Mouse (Mus musculus): ENCODE measurements around the gene Kif3b. TPM values are rescaled to one million over a fixed set of nuclear protein-coding genes. Genes with fewer than 3 reads are reported as not detected.
"Not testable (repeated sequence)": the region's sequence is repeated elsewhere in the genome, so short reads cannot be mapped to it uniquely, and the experiment has no call there.

Kif3b gene
- polyA plus RNA-seq, 1 experiment from 2014 or later = 1.8 TPM

DNA sequence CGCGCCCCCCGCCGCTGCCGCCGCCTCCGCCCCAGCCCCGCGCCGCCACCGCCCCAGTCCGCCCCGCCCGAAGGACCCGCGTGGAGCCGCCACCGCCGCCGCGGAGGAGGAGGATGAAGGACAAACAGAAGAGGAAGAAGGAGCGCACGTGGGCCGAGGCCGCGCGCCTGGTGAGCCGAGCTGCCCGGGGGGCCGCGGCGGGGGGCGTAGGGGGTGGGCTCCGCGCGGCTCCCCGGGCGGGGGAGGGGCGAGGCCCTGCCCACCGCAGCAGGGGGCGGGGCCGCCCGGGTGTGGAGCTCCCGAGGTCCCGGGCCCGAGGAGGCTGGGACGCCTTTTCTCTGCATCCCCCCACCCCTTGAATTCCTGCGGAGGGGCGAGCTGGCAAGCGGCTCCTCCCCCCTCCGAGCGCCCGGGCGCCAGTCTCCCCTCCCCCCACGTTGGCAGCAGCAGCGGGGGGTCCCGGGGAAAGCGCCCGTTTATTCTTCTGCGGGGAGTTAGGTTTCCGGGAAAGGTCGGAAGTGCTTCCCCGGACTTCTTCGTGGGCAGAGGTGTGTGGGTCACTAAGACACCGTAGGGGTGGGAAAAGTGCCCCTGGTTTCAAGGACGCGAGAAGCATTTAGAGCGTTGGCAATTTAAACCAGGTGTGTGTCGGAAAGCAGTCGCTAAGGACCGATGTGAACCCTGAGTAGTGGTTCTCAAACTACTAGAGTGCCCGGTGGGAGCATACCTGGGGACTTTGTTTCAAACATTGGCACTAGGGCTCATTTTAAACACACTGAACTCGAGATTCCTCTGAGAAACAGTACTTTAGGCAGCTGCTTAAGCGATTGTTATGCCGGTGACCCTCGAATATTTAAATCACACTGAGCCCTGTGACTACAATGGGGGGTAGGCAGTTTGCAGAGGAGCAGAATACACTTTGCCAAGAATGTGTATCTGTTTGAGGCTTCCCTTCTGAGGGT, 55.3 kb downstream of the Kif3b start:
- Histone ChIP-seq H3K9me3 (replicated peaks) (no peaks in the 10 kb centered on the region), H3K36me3 (peaks cover 5% of the 10 kb centered on the region; the same call in 1 of the 2 replicates), H3K4me2 (peak overlapping the region; percentile 70), H3K4me1 (replicated peaks) (peaks cover 77% of the 10 kb centered on the region), H3K27me3 (no peaks in the 10 kb centered on the region), H3K9ac (peak overlapping the region; percentile 97), H3K27ac (peak overlapping the region; percentile 96), H3K4me3 (replicated peaks) (peak overlapping the region; percentile 92)
- ATAC-seq (ENCODE audit: low read depth) (peak; percentile 42), DNase-seq (peak; percentile 58)
- under 1% methylated on average over 56 of the region's 76 CpGs for WGBS (ENCODE audit: insufficient replicate concordance)

DNA sequence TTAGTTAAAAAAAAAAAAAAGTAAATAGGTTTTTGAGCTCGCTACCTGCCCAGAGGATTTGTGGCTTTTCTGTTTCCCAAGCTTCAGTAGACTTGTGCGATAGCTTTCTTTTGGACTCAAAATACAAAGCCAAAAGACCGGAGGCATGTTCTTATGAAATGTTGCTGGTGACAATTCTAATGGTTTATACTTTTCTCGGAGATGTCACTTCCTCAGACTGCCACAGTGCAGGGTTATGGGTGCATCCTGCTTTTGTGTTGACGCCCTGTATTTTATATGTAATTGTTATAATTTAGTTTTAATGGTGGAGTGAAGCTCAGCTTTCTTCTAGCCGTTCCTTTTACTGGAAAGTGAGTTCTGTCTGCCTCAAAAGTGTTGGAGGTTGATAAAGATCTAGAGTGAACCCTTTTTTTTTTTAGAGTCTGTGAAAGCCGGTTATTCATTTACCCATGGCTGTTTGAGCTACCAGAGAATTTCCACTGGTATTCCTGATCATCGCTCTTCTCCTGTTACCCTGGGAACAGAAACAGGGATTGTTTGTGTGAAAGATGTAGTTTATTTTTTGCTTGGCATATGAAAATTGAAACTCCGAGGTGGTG, 56.1 kb downstream of the Kif3b start:
- H3K4me3 ChIP-seq (replicated peaks) = peak overlapping the region; percentile 92
- peak overlapping the region; percentile 96 for H3K27ac ChIP-seq
- peak overlapping the region; percentile 97 for H3K9ac ChIP-seq
- DNase-seq (no peak), ATAC-seq (ENCODE audit: low read depth) (no peak)
- no peaks in the 10 kb centered on the region for H3K9me3 ChIP-seq (replicated peaks)
- H3K27me3 ChIP-seq = no peaks in the 10 kb centered on the region
- peaks cover 78% of the 10 kb centered on the region for H3K4me1 ChIP-seq (replicated peaks)
- 3% methylated on average over 9 of the region's 9 CpGs for WGBS (ENCODE audit: insufficient replicate concordance)
- H3K36me3 ChIP-seq = peaks cover 7% of the 10 kb centered on the region
- peak overlapping the region; percentile 70 for H3K4me2 ChIP-seq

- ATAC-seq (ENCODE audit: low read depth) (no peak), DNase-seq (peak; percentile 27)
- H3K27ac ChIP-seq = peak overlapping the region; percentile 96
- H3K4me1 ChIP-seq (replicated peaks) = peaks cover 68% of the 10 kb centered on the region
- H3K9ac ChIP-seq = peak overlapping the region; percentile 97
- H3K36me3 ChIP-seq = peaks cover 16% of the 10 kb centered on the region
- peak overlapping the region; percentile 70 for H3K4me2 ChIP-seq
- no peaks in the 10 kb centered on the region for H3K27me3 ChIP-seq
- 19% methylated on average over 6 of the region's 6 CpGs for WGBS (ENCODE audit: insufficient replicate concordance)
- peak overlapping the region; percentile 92 for H3K4me3 ChIP-seq (replicated peaks)
- H3K9me3 ChIP-seq (replicated peaks) = no peaks in the 10 kb centered on the region
Measured at GRCm38 (mm10) chr2:153348100-153348831, 57.1 kb downstream of the Kif3b start.

DNA sequence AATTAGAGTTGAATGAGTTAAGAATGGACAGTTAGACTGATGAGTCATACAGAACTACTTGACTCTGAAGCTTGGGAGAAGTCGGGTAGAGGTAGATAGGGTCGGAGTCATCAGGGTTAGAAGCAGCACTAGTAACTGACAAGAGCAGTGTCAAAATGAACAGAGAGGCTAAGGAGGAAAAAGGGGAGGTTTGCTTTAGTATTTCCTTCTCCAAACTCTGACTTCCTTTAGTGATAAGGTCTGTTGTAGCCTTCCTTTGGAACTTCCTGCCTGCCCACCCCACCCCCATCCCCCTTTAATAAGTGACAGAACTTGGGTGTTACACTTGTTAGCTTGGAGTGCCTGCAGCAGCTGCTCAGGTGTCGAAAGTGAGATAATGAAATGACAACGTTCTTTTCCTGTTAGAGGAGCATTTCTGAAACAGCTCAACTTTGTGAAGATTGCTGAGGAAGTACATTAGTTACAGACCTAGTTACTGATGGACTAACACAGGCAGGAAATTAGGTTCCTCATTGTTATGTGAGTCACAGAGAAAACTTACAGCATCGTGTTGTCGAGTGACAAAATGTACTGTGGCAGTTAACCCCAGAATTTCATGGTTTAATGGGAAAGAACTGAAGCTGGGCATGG, 59.5 kb downstream of the Kif3b start:
- Histone ChIP-seq H3K36me3 (peaks cover 34% of the 10 kb centered on the region), H3K27me3 (no peaks in the 10 kb centered on the region), H3K4me1 (replicated peaks) (peaks cover 50% of the 10 kb centered on the region), H3K27ac (peak overlapping the region; percentile 86), H3K4me2 (peak overlapping the region; percentile 59), H3K9ac (peak overlapping the region; percentile 54), H3K9me3 (replicated peaks) (no peaks in the 10 kb centered on the region), H3K4me3 (replicated peaks) (peak overlapping the region; percentile 23)
- ATAC-seq (ENCODE audit: low read depth) (peak; percentile 52), DNase-seq (peak; percentile 46)
- 2% methylated on average over 6 of the region's 6 CpGs for WGBS (ENCODE audit: insufficient replicate concordance)

DNA sequence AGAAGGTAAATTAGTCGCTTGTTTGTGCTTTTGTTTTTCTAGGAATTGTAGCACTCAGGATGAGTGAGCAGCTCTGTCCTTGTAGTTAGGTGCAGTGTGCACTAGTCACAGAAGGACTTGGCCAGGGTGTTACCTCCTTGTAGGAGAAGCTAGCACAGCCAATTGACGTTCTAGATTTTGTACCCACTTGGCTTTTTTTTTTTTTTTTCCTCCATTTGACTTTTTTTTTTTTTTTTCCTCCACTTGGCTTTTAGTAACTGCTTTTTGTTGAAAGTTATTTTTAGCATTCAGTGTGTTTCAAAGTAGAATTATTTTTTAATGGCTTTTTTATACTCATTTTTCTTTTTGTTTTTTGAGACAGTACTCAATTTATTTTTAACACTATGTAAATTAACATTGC, 63.4 kb downstream of the Kif3b start:
- 73% methylated on average over 2 of the region's 2 CpGs for WGBS (ENCODE audit: insufficient replicate concordance)
- no peak overlapping the region for H3K27ac ChIP-seq
- ATAC-seq (ENCODE audit: low read depth) = no peak
- no peaks in the 10 kb centered on the region for H3K9me3 ChIP-seq (replicated peaks)
- H3K4me3 ChIP-seq (replicated peaks) = no peak overlapping the region
- peaks cover 69% of the 10 kb centered on the region for H3K36me3 ChIP-seq
- DNase-seq = no peak
- H3K9ac ChIP-seq = no peak overlapping the region
- no peaks in the 10 kb centered on the region for H3K27me3 ChIP-seq
- peaks cover 26% of the 10 kb centered on the region for H3K4me1 ChIP-seq (replicated peaks)
- no peak overlapping the region for H3K4me2 ChIP-seq

- Histone ChIP-seq H3K4me1 (replicated peaks) (peaks cover 11% of the 10 kb centered on the region), H3K27me3 (no peaks in the 10 kb centered on the region), H3K36me3 (peaks cover 82% of the 10 kb centered on the region), H3K4me3 (replicated peaks) (no peak overlapping the region), H3K9ac (no peak overlapping the region), H3K27ac (peak overlapping the region; percentile 29; the same call in 1 of the 2 replicates), H3K4me2 (no peak overlapping the region), H3K9me3 (replicated peaks) (no peaks in the 10 kb centered on the region)
- ATAC-seq (ENCODE audit: low read depth) = no peak
- WGBS (ENCODE audit: insufficient replicate concordance) = 88% methylated on average over 4 of the region's 4 CpGs
- no peak for DNase-seq
Measured at GRCm38 (mm10) chr2:153356784-153357183, 65.6 kb downstream of the Kif3b start.

GRCm38 (mm10) chr2:153361101-153361710, 70.0 kb downstream of the Kif3b start:
- ATAC-seq (ENCODE audit: low read depth) (no peak), DNase-seq (no peak)
- Histone ChIP-seq H3K4me1 (replicated peaks) (peaks cover 7% of the 10 kb centered on the region), H3K9ac (no peak overlapping the region), H3K4me2 (no peak overlapping the region), H3K36me3 (peaks cover 82% of the 10 kb centered on the region), H3K9me3 (replicated peaks) (no peaks in the 10 kb centered on the region), H3K27ac (peak overlapping the region; percentile 43; the same call in 1 of the 2 replicates), H3K27me3 (no peaks in the 10 kb centered on the region), H3K4me3 (replicated peaks) (no peak overlapping the region)
- 97% methylated on average over 1 of the region's 1 CpGs for WGBS (ENCODE audit: insufficient replicate concordance)

DNA sequence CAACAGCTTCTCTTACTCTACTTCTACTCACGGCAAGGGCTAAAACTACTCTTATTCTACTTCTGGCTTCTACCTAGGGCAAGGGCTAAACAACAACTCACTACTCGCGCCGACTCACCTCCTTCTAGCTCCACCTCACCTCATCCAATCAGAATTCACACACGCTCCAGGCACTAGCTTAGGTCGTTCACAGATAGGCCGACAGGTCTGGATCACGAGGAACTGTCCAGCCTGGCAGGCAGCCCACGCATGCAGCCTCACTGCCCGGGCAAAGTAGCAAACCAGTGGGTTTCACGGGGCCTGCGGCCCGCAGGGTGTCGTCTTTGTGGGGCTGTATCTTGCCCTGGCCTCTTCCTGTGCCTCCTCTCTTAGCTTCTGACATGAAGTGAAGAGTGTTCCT, 73.3 kb downstream of the Kif3b start:
- DNase-seq; H3K27me3 ChIP-seq; ATAC-seq (ENCODE audit: low read depth); H3K9me3 ChIP-seq (replicated peaks); H3K9ac ChIP-seq; H3K4me3 ChIP-seq (replicated peaks); H3K4me2 ChIP-seq; H3K4me1 ChIP-seq (replicated peaks); H3K27ac ChIP-seq: not testable (repeated sequence)
- 82% methylated on average over 14 of the region's 14 CpGs for WGBS (ENCODE audit: insufficient replicate concordance)
- H3K36me3 ChIP-seq = peaks cover 80% of the 10 kb centered on the region

- no peak overlapping the region for H3K9ac ChIP-seq
- H3K36me3 ChIP-seq = peaks cover 32% of the 10 kb centered on the region
- no peaks in the 10 kb centered on the region for H3K27me3 ChIP-seq
- no peak for DNase-seq
- no peak overlapping the region for H3K4me2 ChIP-seq
- no peak for ATAC-seq (ENCODE audit: low read depth)
- no peak overlapping the region for H3K4me3 ChIP-seq (replicated peaks)
- no peak overlapping the region for H3K27ac ChIP-seq
- no peaks in the 10 kb centered on the region for H3K9me3 ChIP-seq (replicated peaks)
- peaks cover 12% of the 10 kb centered on the region for H3K4me1 ChIP-seq (replicated peaks)
Measured at GRCm38 (mm10) chr2:153370871-153371270, 79.7 kb downstream of the Kif3b start.

GRCm38 (mm10) chr2:153375380-153375779, 84.2 kb downstream of the Kif3b start:
- no peak overlapping the region for H3K4me3 ChIP-seq (replicated peaks)
- H3K4me1 ChIP-seq (replicated peaks) = peaks cover 29% of the 10 kb centered on the region
- H3K9ac ChIP-seq = no peak overlapping the region
- DNase-seq (no peak), ATAC-seq (ENCODE audit: low read depth) (no peak)
- H3K4me2 ChIP-seq = no peak overlapping the region
- 86% methylated on average over 2 of the region's 2 CpGs for WGBS (ENCODE audit: insufficient replicate concordance)
- no peaks in the 10 kb centered on the region for H3K9me3 ChIP-seq (replicated peaks)
- H3K27ac ChIP-seq = no peak overlapping the region
- H3K36me3 ChIP-seq = peaks cover 19% of the 10 kb centered on the region; the same call in 1 of the 2 replicates
- H3K27me3 ChIP-seq = no peaks in the 10 kb centered on the region
